Mouse (Mus musculus): ENCODE data around the gene Adam26a. TPM values are rescaled to one million over a fixed set of nuclear protein-coding genes. Genes with fewer than 3 reads are reported as not detected.
"Not testable (repeated sequence)": the region's sequence is repeated elsewhere in the genome, so short reads cannot be mapped to it uniquely, and the experiment has no call there.

Adam26a gene
- not detected in 2 replicates for total RNA-seq (2017)

DNA sequence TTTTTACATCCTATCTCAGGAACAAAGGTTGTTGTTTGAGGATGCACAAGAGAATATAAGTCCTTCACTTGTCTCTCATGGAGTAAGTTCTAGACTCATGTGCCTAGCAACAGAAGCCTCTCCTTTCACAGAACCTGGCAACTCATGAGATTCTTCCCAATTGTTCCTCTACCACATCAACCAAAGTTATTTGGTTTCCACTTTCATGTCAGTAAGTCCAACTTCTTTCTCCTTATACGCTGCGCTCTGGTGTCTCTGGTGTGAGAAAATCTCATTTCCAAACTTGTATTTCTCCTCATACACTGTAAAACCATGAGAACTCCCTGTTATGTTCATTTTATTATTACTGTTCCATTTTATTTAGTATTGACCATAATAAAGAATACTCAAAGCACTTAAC is at the start of gene Adam26a:
Gene Adam26a, minus strand, starts transcription at position 101 of the 400 bp plus-strand sequence.
- not testable (repeated sequence) for ATAC-seq (replicated peaks in 1 of 2; ENCODE audit: insufficient read depth in 1 of 2, low FRiP score in 2 of 2, low TSS enrichment in 1 of 2, low read depth in 1 of 2, poor library complexity in 2 of 2, severe bottlenecking in 2 of 2)

DNA sequence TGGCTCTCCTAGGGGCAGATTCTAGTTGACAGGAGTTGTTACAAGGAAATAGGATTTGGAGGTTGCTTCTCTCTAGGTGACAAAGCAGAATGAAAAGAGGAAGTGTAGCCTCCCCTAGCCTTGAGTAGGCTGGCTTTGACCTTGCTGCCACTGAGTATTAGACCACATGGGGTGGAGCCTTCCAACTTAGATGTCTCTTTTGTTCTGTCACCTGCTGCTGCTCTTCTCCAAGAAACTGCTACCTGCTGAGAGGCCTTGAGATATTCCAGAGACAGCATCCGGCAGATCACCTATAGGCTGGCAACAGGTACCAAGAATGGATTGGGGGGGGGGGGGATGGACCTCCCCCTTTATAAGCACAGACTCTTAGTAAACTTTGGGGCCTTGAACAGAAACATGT is 39.5 kb upstream of the Adam26a start:
- no peak for ATAC-seq (replicated peaks in 1 of 2; ENCODE audit: insufficient read depth in 1 of 2, low FRiP score in 2 of 2, low TSS enrichment in 1 of 2, low read depth in 1 of 2, poor library complexity in 2 of 2, severe bottlenecking in 2 of 2)

DNA sequence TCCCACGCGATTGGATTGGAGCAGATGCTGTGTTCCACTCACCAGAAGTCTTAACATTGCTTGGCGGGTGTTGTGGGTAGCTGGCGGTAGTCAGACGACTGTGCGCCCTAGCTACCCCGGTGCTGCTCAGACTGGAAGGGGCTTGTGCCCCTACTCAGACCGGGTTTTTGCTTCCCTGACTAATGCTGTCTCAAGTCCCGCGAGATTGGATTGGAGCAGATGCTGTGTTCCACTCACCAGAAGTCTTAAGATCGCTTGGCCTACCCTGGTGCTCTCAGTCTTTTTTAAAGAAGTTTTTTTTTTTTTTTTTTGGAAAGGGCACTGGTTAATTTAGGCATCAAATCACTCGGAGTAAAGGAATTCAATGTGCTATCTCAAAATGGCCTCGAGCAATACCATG is 27.1 kb upstream of the Adam26a start:
- ATAC-seq (replicated peaks in 1 of 2; ENCODE audit: insufficient read depth in 1 of 2, low FRiP score in 2 of 2, low TSS enrichment in 1 of 2, low read depth in 1 of 2, poor library complexity in 2 of 2, severe bottlenecking in 2 of 2) = not testable (repeated sequence)

DNA sequence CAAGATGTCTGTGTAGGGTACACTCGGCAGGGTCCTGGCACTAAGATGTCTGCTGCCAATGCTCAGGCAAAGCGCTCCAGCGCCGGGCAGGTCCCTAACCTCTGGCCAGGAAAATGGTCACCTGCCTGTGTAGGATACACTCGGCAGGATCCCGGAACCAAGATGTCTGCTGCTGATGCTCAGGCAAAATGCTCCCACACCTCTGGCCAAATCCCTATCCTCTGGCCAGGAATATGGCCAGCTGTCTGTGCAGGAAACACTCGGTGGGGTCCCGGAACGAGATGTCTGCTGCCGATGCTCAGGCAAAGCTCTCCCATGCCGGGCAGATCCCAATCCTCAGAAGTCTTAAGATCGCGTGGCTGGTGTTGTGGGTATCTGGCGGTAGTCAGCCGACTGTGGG is 26.7 kb upstream of the Adam26a start:
- not testable (repeated sequence) for ATAC-seq (replicated peaks in 1 of 2; ENCODE audit: insufficient read depth in 1 of 2, low FRiP score in 2 of 2, low TSS enrichment in 1 of 2, low read depth in 1 of 2, poor library complexity in 2 of 2, severe bottlenecking in 2 of 2)

DNA sequence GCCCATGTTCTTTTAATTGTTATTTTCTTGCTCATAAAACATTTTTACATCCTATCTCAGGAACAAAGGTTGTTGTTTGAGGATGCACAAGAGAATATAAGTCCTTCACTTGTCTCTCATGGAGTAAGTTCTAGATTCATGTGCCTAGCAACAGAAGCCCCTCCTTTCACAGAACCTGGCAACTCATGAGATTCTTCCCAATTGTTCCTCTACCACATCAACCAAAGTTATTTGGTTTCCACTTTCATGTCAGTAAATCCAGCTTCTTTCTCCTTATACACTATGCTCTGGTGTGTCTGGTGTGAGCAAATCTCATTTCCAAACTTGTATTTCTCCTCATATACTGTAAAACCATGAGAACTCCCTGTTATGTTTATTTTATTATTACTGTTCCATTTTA is 48.5 kb downstream of the Adam26a start, which contains the start of gene Adam26b:
Gene Adam26b, minus strand, starts transcription at position 101 of the 400 bp plus-strand sequence.
- ATAC-seq (replicated peaks in 1 of 2; ENCODE audit: insufficient read depth in 1 of 2, low FRiP score in 2 of 2, low TSS enrichment in 1 of 2, low read depth in 1 of 2, poor library complexity in 2 of 2, severe bottlenecking in 2 of 2) = not testable (repeated sequence)

Other genes starting within 250 kb of the Adam26a start
- not detected in 2 replicates for gene Adam26b, start 48.6 kb downstream of the Adam26a start, total RNA-seq (2017)
- not detected in 2 replicates for gene Gm5346, start 50.6 kb upstream of the Adam26a start, total RNA-seq (2017)
- not detected in 2 replicates for gene Adam34, start 133.3 kb upstream of the Adam26a start, total RNA-seq (2017)